Mouse (Mus musculus) heart, embryonic 14.5 days (tissue): ENCODE results near the gene Exosc5. TPM values are rescaled to one million over a fixed set of nuclear protein-coding genes. Genes with fewer than 3 reads are reported as not detected.

Experiments used
- ATAC-seq: fragments of 200-750 bp; cut with Nextera tagmentation; 2 replicates; pipeline ENCODE4 v1.8.0; 2017; ENCODE audit warnings: low read depth, moderate TSS enrichment; ENCODE audit not compliant: insufficient number of reproducible peaks, insufficient read depth, low FRiP score
- H3K27ac ChIP-seq, 2 experiments: fragments of 200-500 bp in 1 of 2; fragments of 300-500 bp in 1 of 2; sonication (generic) in 1 of 2; replicated peaks in 1 of 2; 2 replicates each; pipeline ENCODE4 v1.5.1; 2012 to 2014; ENCODE audit warnings: low read depth in 2 of 2, low read length in 2 of 2, control low read depth in 1 of 2, mild to moderate bottlenecking in 1 of 2, mixed read lengths in 1 of 2; ENCODE audit not compliant: control insufficient read depth in 1 of 2, insufficient read depth in 1 of 2
- H3K27me3 ChIP-seq: fragments of 300-500 bp; sonication (generic); 2 replicates; pipeline ENCODE4 v1.6.1; 2014; ENCODE audit warnings: mild to moderate bottlenecking, low read length, control low read depth; ENCODE audit not compliant: control insufficient read depth, insufficient read depth
- H3K36me3 ChIP-seq: fragments of 300-500 bp; sonication (generic); 2 replicates; pipeline ENCODE4 v1.6.1; 2014; ENCODE audit warnings: mild to moderate bottlenecking, control low read depth, low read length, mixed read lengths; ENCODE audit not compliant: control insufficient read depth, insufficient read depth
- H3K4me1 ChIP-seq, 2 experiments: fragments of 200-500 bp in 1 of 2; fragments of 300-500 bp in 1 of 2; sonication (generic) in 1 of 2; 2 replicates each; pipeline ENCODE4 v1.6.1; 2012 to 2014; ENCODE audit warnings: low read length in 2 of 2, control low read depth in 1 of 2, mixed read lengths in 1 of 2; ENCODE audit not compliant: control insufficient read depth in 2 of 2, insufficient read depth in 2 of 2
- H3K4me2 ChIP-seq: fragments of 300-500 bp; sonication (generic); 2 replicates; pipeline ENCODE4 v1.6.1; 2014; ENCODE audit warnings: mild to moderate bottlenecking, low read length
- H3K4me3 ChIP-seq, 2 experiments: fragments of 200-500 bp in 1 of 2; fragments of 300-500 bp in 1 of 2; sonication (generic) in 1 of 2; 2 replicates each; pipeline ENCODE4 v1.5.1; 2012 to 2014; ENCODE audit warnings: low read length in 2 of 2, mild to moderate bottlenecking in 2 of 2, control low read depth in 1 of 2, low read depth in 1 of 2, moderate library complexity in 1 of 2; ENCODE audit not compliant: control insufficient read depth in 1 of 2, insufficient read depth in 1 of 2
- H3K9ac ChIP-seq: fragments of 300-500 bp; sonication (generic); 2 replicates; pipeline ENCODE4 v1.6.1; 2014; ENCODE audit warnings: mild to moderate bottlenecking, low read length
- H3K9me3 ChIP-seq: fragments of 300-500 bp; sonication (generic); 2 replicates; pipeline ENCODE4 v1.6.1; 2016; ENCODE audit warnings: low read length, control low read depth; ENCODE audit not compliant: control insufficient read depth
- WGBS: fragments of 180-500 bp; shearing (Covaris S2); extraction: QIAGEN DNeasy Blood & Tissue Kit; methylation state at CpG from one replicate; pipeline ENCODE4 v1.1.7; 2014; 5-methylcytosine and 5-hydroxymethylcytosine counted together
- polyA plus RNA-seq: library from polyadenylated mRNA; unstranded; fragments of >200 nt; fragmentation: Nextera tagmentation; extraction: Ambion mirVana; gene quantifications from 2 replicates; pipeline ENCODE4 v1.2.1, GENCODE M21; 2014

Gene Exosc5
- polyA plus RNA-seq, 1 experiment from 2014 or later = 35.8 TPM

DNA sequence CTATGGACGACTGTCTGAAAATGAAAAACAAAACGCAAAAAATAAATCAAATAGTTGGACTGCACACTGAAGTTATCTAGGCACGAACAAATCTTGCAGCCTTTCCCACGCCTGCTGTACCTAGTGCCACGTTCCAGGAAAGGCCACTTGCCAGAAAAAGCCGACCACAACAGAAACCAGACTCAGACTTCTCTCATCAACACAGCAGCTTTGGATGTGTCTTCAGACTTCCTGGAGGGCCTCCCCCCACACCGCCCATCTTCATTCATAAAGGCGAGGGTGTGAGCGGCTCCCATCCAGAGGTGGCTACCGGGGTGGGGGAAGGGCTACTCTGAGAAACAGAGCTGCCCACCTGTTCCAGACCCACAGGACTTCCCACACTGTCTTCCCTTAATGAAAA is 14.8 kb upstream of the Exosc5 start:
- no peak overlapping the region for H3K27ac ChIP-seq
- no peak overlapping the region for H3K9ac ChIP-seq
- WGBS = 63% methylated on average over 10 of the region's 10 CpGs
- H3K36me3 ChIP-seq = peaks cover 10% of the 10 kb centered on the region; the same call in 1 of the 2 replicates
- no peaks in the 10 kb centered on the region for H3K9me3 ChIP-seq
- peaks cover under 1 to 4% of the 10 kb centered on the region in 2 experiments; a peak in 1 of 4 replicates for H3K4me1 ChIP-seq
- no peak overlapping the region for H3K4me2 ChIP-seq
- H3K4me3 ChIP-seq = no peak overlapping the region
- H3K27me3 ChIP-seq = no peaks in the 10 kb centered on the region
- no peak for ATAC-seq

DNA sequence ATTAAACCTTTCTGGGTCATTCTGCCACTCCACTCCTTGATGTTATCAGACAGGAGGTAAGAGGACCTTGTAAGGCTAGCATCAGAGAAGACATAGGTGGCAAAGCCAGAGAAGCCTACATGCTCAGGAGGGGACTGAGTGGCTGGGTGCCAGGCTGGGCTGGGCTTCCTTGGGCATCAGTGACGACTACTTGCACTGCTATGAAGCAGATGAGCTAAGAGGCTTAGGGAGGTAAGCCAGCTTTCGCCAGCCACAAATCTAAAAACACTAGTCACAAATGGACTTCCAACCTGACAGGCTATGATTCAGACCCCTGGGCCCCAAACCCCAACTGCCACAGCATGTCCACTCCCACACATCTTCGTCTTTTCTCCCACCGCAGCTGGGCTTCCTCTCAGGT is 14.3 kb upstream of the Exosc5 start:
- no peak overlapping the region for H3K9ac ChIP-seq
- H3K4me3 ChIP-seq = no peak overlapping the region
- no peak for ATAC-seq
- H3K27ac ChIP-seq = no peak overlapping the region
- no peak overlapping the region for H3K4me2 ChIP-seq
- peaks cover 0 to 3% of the 10 kb centered on the region in 2 experiments; a peak in 1 of 4 replicates for H3K4me1 ChIP-seq
- peaks cover 10% of the 10 kb centered on the region; the same call in 1 of the 2 replicates for H3K36me3 ChIP-seq
- no peaks in the 10 kb centered on the region for H3K27me3 ChIP-seq
- WGBS = 66% methylated on average over 4 of the region's 4 CpGs
- H3K9me3 ChIP-seq = no peaks in the 10 kb centered on the region

DNA sequence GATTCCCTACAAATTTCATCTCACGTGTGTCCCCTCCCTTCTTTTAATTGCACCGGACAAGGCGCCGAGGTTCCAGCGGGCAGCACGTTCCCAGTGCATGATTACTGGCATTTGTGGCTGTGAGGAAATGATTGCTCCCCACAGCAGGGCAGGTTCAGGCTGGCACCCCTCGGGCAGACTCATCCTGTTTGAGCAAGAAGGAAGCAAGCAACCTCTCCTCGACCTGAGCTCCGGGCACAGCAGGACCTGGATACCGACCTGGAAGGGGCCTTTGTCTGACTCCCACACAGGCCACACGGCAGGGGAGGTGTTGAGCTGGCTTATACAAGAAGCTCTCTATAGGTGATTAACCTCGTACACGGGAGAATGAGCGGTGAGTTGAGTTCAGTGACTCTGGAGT is 13.9 kb upstream of the Exosc5 start:
- ATAC-seq = no peak
- Histone ChIP-seq H3K27ac (no peak overlapping the region), H3K9ac (no peak overlapping the region), H3K36me3 (peaks cover 10% of the 10 kb centered on the region; the same call in 1 of the 2 replicates), H3K27me3 (no peaks in the 10 kb centered on the region), H3K4me3 (no peak overlapping the region), H3K9me3 (no peaks in the 10 kb centered on the region), H3K4me2 (no peak overlapping the region), H3K4me1 (peaks cover 0 to 3% of the 10 kb centered on the region in 2 experiments; a peak in 1 of 4 replicates)
- 66% methylated on average over 14 of the region's 14 CpGs for WGBS

DNA sequence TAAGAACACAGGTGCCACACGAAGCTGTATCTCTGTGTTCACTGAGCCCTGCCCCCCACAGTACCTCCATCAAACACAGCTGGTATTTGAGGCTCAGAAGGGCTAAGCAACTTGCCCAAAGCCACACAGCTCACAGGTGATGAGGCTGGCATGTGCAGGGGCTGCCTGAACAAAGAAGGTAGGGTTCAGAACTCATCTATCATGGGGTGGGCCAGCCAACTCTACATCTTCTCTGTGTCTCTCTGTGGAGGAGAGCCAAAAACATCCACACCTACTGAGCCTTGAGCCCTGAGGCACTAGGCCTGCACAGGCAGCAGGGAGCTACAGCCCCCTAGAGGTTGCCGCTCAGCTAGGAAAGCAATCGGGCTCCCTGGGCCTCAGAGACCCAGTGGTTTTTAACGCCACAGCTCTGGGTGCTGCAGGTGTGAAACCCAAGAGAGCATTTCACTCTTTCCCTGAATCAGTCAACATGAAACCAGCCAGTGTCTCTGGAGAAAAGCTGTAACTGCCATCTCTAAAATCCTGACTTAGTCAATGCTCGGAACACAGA is 11.3 kb upstream of the Exosc5 start:
- no peaks in the 10 kb centered on the region for H3K27me3 ChIP-seq
- H3K4me3 ChIP-seq = no peak overlapping the region
- H3K9me3 ChIP-seq = no peaks in the 10 kb centered on the region
- no peaks in the 10 kb centered on the region for H3K36me3 ChIP-seq
- H3K27ac ChIP-seq = no peak overlapping the region
- peaks cover 0 to 3% of the 10 kb centered on the region in 2 experiments; a peak in 1 of 4 replicates for H3K4me1 ChIP-seq
- H3K9ac ChIP-seq = no peak overlapping the region
- ATAC-seq = no peak
- WGBS = 54% methylated on average over 5 of the region's 5 CpGs
- H3K4me2 ChIP-seq = no peak overlapping the region

DNA sequence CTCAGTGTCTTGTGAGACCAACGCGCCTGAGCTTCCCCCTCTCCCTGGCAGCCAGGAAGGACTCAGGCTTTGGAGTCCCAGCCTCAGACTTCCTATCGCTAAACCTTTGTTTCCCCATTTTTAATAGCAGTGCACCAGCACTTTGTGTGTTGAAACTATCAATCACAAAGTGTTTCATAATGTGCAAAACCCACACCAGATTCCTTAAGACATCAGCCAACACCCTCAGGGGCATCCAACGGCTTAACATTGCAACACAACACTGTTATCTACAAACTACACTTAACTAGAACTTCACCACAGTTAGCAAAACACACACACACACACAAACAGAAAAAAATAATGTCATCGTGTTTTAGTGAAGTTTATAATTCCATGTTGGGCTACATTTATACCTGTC is 9.1 kb upstream of the Exosc5 start:
- ATAC-seq = no peak
- H3K4me3 ChIP-seq = no peak overlapping the region
- H3K27me3 ChIP-seq = no peaks in the 10 kb centered on the region
- H3K9ac ChIP-seq = peak overlapping the region; percentile 25; the same call in 1 of the 2 replicates
- H3K9me3 ChIP-seq = no peaks in the 10 kb centered on the region
- H3K27ac ChIP-seq = no peak overlapping the region
- H3K4me2 ChIP-seq = no peak overlapping the region
- H3K36me3 ChIP-seq = no peaks in the 10 kb centered on the region
- no peaks in the 10 kb centered on the region for H3K4me1 ChIP-seq
- WGBS = 77% methylated on average over 4 of the region's 5 CpGs

DNA sequence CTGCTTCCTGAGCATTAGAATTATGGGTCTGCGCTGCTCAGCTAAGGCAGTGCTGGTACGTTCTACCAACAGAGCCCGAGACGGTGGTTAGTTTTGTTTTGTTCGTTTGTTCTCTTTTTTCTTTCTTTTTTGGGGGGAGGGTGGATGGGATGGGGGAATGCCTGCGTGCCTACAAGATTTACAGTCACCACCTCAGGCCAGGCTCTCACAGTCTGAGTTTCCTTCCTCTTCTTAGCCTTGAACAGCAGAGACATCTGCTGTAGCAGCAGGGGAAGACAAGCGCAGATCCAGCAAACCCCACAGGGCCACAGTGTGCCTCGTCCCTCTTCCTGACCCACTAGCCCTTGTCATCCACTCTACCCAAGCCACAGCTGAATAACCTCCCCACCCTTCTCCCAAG is 7.7 kb upstream of the Exosc5 start:
- H3K9me3 ChIP-seq = no peaks in the 10 kb centered on the region
- H3K9ac ChIP-seq = no peak overlapping the region
- H3K27ac ChIP-seq = no peak overlapping the region
- H3K4me2 ChIP-seq = no peak overlapping the region
- no peak for ATAC-seq
- H3K4me3 ChIP-seq = no peak overlapping the region
- H3K4me1 ChIP-seq = no peaks in the 10 kb centered on the region
- H3K27me3 ChIP-seq = no peaks in the 10 kb centered on the region
- 88% methylated on average over 8 of the region's 8 CpGs for WGBS
- no peaks in the 10 kb centered on the region for H3K36me3 ChIP-seq

DNA sequence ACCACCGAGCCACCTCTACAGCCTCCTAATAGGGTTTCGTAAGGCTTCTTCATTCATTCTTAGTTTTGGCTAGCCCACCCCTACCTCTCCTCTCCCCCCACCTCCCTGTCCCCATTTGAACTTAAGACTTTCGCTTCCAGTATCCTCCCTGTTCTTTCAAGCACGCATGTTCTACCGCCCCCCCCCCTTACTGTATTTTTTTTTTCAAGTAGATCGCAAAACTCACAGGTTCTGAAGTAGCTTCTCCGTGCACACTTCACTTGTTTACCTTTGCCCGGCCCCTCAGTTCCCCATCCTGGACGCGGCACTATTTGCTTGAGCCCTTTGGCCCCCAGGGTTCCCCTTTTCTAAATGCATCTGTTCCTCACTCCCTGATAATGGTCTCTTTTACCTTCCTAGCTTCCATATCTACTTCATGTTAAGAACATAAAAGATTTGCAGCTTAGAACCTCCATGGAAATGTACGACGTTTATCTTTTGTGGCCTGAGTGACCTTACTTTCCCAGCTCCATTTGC is 6.7 kb upstream of the Exosc5 start:
- Histone ChIP-seq H3K4me2 (no peak overlapping the region), H3K36me3 (no peaks in the 10 kb centered on the region), H3K4me1 (no peaks in the 10 kb centered on the region; a peak in 1 of 4 replicates), H3K27me3 (no peaks in the 10 kb centered on the region), H3K4me3 (no peak overlapping the region), H3K9me3 (no peaks in the 10 kb centered on the region), H3K27ac (no peak overlapping the region), H3K9ac (no peak overlapping the region)
- WGBS = 90% methylated on average over 12 of the region's 12 CpGs
- ATAC-seq = no peak
